Mouse (Mus musculus) left cerebral cortex, adult 8-10 months (tissue): ENCODE measurements at regions not wholly inside any gene's neighbourhood (a gene's known extent, or its start where the extent isn't known, plus 50 kb on each side); places are given as distances from the start of the nearest gene placed in this dataset.

ENCODE experiments used
- DNase-seq, 2 experiments: peaks; one replicate each; pipeline ENCODE4 v3.0.0; 2022; ENCODE audit warnings: low spot score in 2 of 2

GRCm38 (mm10) chr13:44339061-44339741, 390.1 kb upstream of the Jarid2 start:
- DNase-seq: no peak

- no peak for DNase-seq
Observed at GRCm38 (mm10) chr13:44345094-44345493, 384.2 kb upstream of the Jarid2 start.

GRCm38 (mm10) chr13:44346636-44347035, 382.6 kb upstream of the Jarid2 start:
- no peak for DNase-seq

DNA sequence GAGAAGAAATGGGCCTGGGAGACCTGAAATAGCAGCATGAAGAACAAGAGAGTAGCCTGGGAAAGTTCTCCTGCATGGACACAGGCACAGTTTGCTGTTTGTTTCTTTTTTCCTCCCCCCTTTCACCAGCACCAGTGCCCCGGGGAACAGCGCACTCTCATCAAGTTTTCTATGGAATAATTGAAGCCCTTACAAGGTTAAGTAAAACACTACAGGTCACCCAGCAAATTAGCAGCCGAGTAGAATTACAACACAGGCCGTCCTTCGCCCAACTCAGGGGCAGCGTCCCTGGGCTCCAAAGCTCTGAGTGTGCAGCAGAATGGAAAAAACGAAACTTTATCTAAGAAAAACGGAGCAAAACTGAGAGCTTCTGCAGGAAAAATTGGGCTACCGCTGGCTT, 381.6 kb upstream of the Jarid2 start:
- DNase-seq: no peak

DNA sequence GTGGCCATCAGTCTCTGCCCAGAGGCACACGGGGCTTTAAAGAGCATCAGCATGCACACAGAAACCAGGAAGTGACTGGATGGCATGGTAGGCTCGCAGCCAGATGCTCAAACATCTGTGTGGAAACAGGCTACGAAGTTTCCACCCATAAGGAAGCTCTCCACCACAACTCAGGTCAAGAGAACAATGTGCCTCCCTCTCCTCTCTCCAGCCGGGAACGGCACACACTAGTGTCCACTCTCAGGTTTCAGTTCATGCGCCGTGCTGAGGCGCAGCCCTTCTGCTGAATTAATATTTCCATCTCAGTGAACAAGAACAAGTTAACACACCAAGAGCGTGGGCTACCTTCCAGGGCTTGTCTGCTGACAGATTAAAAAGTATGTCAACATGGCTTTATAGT, 375.4 kb upstream of the Jarid2 start:
- no peak for DNase-seq

GRCm38 (mm10) chr13:44355771-44356221, 373.5 kb upstream of the Jarid2 start:
- DNase-seq: no peak

DNA sequence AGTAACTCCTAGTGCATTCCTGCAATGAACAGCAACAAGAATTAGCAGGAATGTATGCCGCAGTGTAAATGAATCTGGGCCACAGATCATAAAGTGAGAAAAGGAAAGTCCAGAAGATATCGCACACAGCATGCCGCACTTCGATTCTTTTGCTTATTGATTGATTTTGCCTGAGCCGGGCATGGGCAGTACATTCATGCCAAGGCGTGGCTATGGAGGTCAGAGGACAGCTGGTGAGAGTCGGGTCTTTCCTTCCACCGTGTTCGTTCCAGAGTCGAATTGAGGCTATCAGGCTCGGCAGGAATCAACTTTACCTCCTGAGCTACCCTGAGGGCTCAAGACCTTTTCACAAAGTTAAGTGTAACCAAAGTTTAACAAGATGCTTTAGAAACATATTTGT, 372.3 kb upstream of the Jarid2 start:
- DNase-seq: no peak

DNA sequence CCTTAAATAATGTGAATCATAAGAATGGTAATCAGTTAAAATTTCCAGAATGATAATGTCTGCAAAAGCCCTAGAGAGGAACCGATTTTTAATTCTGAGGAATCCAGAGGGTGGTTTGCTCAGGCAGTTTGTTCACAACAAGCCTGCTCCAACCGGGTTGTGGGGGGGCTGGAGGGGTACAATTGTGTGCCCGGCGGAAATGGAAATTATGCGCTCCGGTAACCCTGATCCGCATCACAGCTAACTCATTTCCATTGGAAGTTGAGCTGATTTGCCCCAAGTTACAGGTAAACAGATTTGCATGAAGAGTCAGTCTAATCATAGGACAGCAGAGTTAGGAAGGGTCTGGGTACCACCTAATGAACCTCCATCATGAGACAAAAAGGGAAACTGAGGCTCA, 369.9 kb upstream of the Jarid2 start:
- DNase-seq: no peak

DNA sequence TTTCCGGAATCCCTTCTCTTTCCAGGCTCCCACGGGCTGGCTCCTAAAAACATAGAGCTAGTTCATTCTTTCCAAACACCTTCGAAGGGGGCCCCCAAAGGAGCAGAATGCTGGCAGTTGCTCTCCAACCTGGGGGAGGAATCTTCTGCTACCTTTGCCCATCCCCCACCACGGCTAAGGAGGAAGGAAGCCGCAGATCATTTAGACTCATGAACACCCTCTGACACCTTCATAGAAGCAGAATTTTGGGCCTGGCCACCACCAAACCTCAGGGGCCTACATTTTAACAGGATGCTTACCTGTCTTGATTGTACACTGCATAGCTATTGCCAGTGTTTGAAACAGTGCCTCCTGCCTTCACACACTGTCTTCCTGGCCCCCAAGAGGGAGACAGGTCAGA, 369.3 kb upstream of the Jarid2 start:
- no peak for DNase-seq

- DNase-seq: no peak
Observed at GRCm38 (mm10) chr13:44360725-44361290, 368.5 kb upstream of the Jarid2 start.

DNA sequence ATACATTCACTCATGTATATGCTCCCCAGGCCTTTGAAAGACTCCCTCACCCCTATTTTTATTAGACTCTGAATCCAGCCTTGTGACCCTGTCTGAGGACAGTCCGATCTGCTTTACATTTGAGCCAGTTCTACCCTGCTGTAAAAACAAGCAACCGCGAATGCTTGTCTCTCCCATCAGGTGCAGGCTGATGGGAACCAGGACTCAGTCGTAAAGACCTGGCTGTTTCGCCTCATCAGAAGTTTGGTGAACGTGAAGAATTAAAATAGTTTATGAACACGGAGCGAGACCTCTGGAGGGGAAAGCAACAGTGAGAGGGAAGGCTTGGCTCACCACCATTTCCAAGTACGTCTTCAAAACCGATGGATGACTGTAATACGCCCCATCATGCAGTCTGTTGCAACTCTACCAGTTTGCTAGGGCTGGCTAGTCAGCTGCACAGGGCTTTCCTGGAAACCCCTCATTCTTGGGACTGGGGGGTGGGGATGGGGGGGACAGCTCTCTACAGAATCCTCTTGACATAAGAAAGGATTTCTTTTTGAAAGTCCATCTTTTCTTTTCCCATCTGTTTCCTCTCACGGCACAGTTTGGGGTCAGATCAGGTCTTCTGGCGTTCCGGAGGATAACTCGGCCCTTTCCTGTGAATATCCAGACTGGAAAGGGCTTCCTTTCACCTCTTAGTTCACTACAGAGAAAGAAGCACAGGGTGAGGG, 366.8 kb upstream of the Jarid2 start:
- DNase-seq: no peak

DNA sequence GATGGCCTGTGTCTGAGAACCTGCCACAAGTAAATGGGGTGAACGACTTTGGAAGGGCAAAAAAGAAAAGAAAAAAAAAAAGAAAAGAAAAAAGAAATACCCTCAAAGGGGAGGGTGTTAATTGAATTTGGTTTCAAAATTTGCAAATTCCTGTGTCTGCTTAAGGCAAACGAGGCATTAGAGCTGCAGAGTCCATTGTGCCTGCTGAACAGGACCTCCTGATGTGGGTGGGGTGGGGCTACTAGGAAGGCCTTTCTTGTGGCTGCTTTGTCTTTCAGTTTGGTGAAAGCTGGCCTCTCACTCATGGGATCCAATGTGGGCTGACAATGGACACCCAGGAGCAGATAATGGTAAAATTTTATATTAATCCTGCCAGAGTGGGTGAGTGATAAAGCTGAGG, 366.3 kb upstream of the Jarid2 start:
- DNase-seq: no peak

DNA sequence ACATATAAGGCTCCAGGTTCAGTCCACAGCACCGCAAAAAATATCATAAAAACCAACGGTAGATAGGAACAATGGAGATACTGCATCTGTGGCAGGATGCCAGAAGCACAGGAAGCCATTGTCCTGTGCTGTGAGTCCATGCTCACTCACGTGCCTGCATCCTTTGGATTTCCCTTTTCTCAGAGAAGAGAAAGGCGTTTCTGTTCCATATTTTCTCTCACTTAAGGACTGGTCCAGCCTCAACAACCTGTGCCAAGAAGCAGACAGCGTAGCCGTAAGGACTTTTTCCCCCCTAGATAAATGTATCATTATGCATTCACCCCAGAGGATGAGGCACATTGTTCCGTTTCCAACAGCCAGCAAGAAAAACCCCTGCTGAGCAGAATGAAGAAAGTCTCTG, 360.0 kb upstream of the Jarid2 start:
- no peak for DNase-seq

- no peak for DNase-seq
Observed at GRCm38 (mm10) chr13:44372361-44372877, 356.9 kb upstream of the Jarid2 start.

GRCm38 (mm10) chr13:44375476-44376159, 353.7 kb upstream of the Jarid2 start:
- no peak for DNase-seq

DNA sequence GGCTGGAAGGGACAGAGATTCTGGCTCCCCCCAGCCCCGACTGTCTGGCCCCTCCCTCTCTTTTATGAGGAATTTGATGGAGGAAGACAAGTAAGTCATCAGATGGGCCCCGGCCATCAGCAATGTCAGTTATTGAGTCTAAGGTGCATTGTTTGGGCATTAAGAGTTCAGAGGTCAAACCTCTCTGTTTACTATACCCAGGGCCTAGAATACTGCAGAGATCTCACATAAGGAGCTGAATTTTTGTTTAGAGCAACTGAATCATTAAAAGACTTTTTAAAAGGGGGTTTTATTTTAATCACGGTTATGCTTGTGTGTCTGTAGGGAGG, 353.1 kb upstream of the Jarid2 start:
- DNase-seq: no peak

GRCm38 (mm10) chr13:44381721-44382450, 347.4 kb upstream of the Jarid2 start:
- no peak for DNase-seq

- DNase-seq: no peak
Observed at GRCm38 (mm10) chr13:44383322-44383721, 346.0 kb upstream of the Jarid2 start.

DNA sequence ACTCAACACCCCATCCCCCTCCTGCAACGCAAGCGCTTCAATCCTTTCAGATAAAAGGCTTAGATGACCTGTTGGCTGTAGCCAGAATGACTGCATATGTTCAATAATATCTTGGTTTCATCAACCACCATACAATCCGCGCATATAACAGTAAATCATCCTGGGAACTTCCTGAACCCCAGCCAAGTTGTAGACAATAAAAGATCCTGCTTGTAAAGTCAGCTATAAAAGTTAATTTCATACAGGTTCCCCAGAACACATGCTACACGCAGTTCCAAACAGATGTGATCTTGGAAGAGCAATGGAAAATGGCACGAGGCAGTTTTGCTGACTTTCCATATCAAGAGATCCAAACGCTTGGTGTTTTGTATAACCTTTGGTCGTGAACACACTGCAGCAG, 342.5 kb upstream of the Jarid2 start:
- DNase-seq: no peak

DNA sequence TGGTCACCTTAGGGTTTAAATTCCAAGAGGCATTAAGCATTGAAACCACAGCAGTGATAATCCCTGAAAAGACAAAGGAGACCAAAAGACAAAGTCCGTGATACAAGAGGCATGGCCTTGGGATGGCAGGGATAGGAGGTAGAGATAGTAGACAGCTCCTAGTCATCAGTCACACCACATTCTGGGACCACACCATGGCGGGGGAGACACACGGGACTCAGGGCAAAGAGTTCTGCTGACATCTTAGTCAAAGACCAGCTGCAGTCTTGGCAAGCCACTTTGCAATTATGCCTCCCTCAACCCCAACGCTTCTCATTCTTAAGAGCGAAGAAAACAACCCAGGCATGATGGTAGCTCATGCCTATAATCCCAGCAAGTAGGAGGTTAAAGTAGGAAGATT, 339.6 kb upstream of the Jarid2 start:
- DNase-seq: no peak

GRCm38 (mm10) chr13:44390666-44391390, 338.4 kb upstream of the Jarid2 start:
- no peak for DNase-seq
